Mouse (Mus musculus): ENCODE results near the gene Odam. TPM values are rescaled to one million over a fixed set of nuclear protein-coding genes. Genes with fewer than 3 reads are reported as not detected.
A peak's percentile ranks its signal among the peaks of the same experiment; 100 is the strongest.

Odam gene
- not detected in 2 replicates for polyA plus RNA-seq (2014; fragmentation: Nextera tagmentation; extraction: Ambion mirVana)

GRCm38 (mm10) chr5:87884729-87885128 is at the start of gene Odam:
Gene Odam, plus strand, starts transcription at chr5:87885029.
- no peaks in the 10 kb centered on the region for H3K9me3 ChIP-seq (ENCODE audit: low read depth, low read length)
- H3K9ac ChIP-seq, result no peak within 1 kb of the TSS
- no peak within 1 kb of the TSS for H3K4me2 ChIP-seq
- H3K27ac ChIP-seq (ENCODE audit: low read depth), result no peak within 1 kb of the TSS
- 89% methylated on average over 1 of the region's 1 CpGs for WGBS
- H3K27me3 ChIP-seq (ENCODE audit: insufficient read depth, low read length), result no peaks in the 10 kb centered on the region
- TF ChIP-seq CTCF (IDR thresholded peaks at IDR 0.05; ENCODE audit: low read depth), result no peak
- no peak for ATAC-seq (ENCODE audit: insufficient read depth)
- no peaks in the 10 kb centered on the region for H3K36me3 ChIP-seq (ENCODE audit: insufficient read depth)
- H3K4me1 ChIP-seq (ENCODE audit: insufficient read depth), result no peaks in the 10 kb centered on the region
- no peak for DNase-seq
- no peak within 1 kb of the TSS for H3K4me3 ChIP-seq (ENCODE audit: low read depth, low read length)

- Histone ChIP-seq H3K9ac (no peak overlapping the region), H3K27ac (ENCODE audit: low read depth) (no peak overlapping the region), H3K27me3 (ENCODE audit: insufficient read depth, low read length) (no peaks in the 10 kb centered on the region), H3K36me3 (ENCODE audit: insufficient read depth) (no peaks in the 10 kb centered on the region), H3K4me3 (ENCODE audit: low read depth, low read length) (no peak overlapping the region), H3K4me2 (no peak overlapping the region), H3K9me3 (ENCODE audit: low read depth, low read length) (no peaks in the 10 kb centered on the region), H3K4me1 (ENCODE audit: insufficient read depth) (no peaks in the 10 kb centered on the region)
- no peak for TF ChIP-seq CTCF (IDR thresholded peaks at IDR 0.05; ENCODE audit: low read depth)
- no peak for DNase-seq
- WGBS, result 77% methylated on average over 3 of the region's 3 CpGs
- ATAC-seq (ENCODE audit: insufficient read depth), result no peak
Measured at GRCm38 (mm10) chr5:87855136-87855716, 29.6 kb upstream of the Odam start.

- H3K4me3 ChIP-seq (ENCODE audit: low read depth, low read length), result no peak overlapping the region
- ATAC-seq (ENCODE audit: insufficient read depth), result no peak
- 70% methylated on average over 2 of the region's 2 CpGs for WGBS
Measured at GRCm38 (mm10) chr5:87870084-87870483, 14.7 kb upstream of the Odam start.

DNA sequence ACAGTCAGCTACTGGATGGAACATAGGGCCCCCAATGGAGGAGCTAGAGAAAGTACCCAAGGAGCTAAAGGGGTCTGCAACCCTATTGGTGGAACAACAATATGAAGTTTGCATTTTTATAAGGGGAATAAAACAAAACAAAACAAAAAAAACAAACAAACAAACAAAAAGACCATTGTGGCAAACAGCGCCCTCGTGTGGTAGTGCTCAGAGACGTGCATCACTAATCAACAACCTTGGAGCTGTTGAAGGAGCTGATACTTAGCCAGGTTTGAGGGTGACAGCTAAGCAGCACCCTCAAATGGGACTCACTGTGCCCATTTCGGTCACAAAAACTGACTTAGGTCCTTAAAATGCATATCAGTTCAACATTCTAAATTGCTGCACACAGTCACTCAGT is 13.4 kb upstream of the Odam start:
- H3K4me1 ChIP-seq (ENCODE audit: insufficient read depth), result no peaks in the 10 kb centered on the region
- WGBS, result 35% methylated on average over 4 of the region's 4 CpGs
- DNase-seq, result no peak

More at GRCm38 (mm10) chr5:87870084-87870483, 14.7 kb upstream of the Odam start:
- Histone ChIP-seq H3K27me3 (ENCODE audit: insufficient read depth, low read length) (no peaks in the 10 kb centered on the region), H3K27ac (ENCODE audit: low read depth) (no peak overlapping the region), H3K36me3 (ENCODE audit: insufficient read depth) (no peaks in the 10 kb centered on the region), H3K4me1 (ENCODE audit: insufficient read depth) (no peaks in the 10 kb centered on the region), H3K9me3 (ENCODE audit: low read depth, low read length) (no peaks in the 10 kb centered on the region), H3K9ac (no peak overlapping the region), H3K4me2 (no peak overlapping the region)
- no peak for DNase-seq
- no peak for TF ChIP-seq CTCF (IDR thresholded peaks at IDR 0.05; ENCODE audit: low read depth)

GRCm38 (mm10) chr5:87925372-87925771 is 40.5 kb downstream of the Odam start, which contains the start of gene Csn3:
Gene Csn3, plus strand, starts transcription at chr5:87925579.
- Histone ChIP-seq H3K27ac (ENCODE audit: low read depth) (no peak within 1 kb of the TSS), H3K4me3 (ENCODE audit: low read depth, low read length) (no peak within 1 kb of the TSS), H3K4me1 (ENCODE audit: insufficient read depth) (no peaks in the 10 kb centered on the region), H3K9me3 (ENCODE audit: low read depth, low read length) (no peaks in the 10 kb centered on the region), H3K36me3 (ENCODE audit: insufficient read depth) (no peaks in the 10 kb centered on the region), H3K27me3 (ENCODE audit: insufficient read depth, low read length) (no peaks in the 10 kb centered on the region), H3K9ac (no peak within 1 kb of the TSS), H3K4me2 (no peak within 1 kb of the TSS)
- ATAC-seq (ENCODE audit: insufficient read depth), result no peak
- no peak for TF ChIP-seq CTCF (IDR thresholded peaks at IDR 0.05; ENCODE audit: low read depth)
- WGBS, result 37% methylated on average over 5 of the region's 5 CpGs
- DNase-seq, result no peak

More for the DNA sequence above, 13.4 kb upstream of the Odam start:
- TF ChIP-seq CTCF (IDR thresholded peaks at IDR 0.05; ENCODE audit: low read depth), result no peak
- ATAC-seq (ENCODE audit: insufficient read depth), result no peak
- Histone ChIP-seq H3K9ac (no peak overlapping the region), H3K27ac (ENCODE audit: low read depth) (no peak overlapping the region), H3K27me3 (ENCODE audit: insufficient read depth, low read length) (no peaks in the 10 kb centered on the region), H3K36me3 (ENCODE audit: insufficient read depth) (no peaks in the 10 kb centered on the region), H3K4me2 (no peak overlapping the region), H3K4me3 (ENCODE audit: low read depth, low read length) (no peak overlapping the region), H3K9me3 (ENCODE audit: low read depth, low read length) (no peaks in the 10 kb centered on the region)

GRCm38 (mm10) chr5:87931603-87932002 is 46.8 kb downstream of the Odam start:
- no peak for ATAC-seq (ENCODE audit: insufficient read depth)
- Histone ChIP-seq H3K27ac (ENCODE audit: low read depth) (no peak overlapping the region), H3K9ac (no peak overlapping the region), H3K4me2 (no peak overlapping the region), H3K4me1 (ENCODE audit: insufficient read depth) (no peaks in the 10 kb centered on the region), H3K4me3 (ENCODE audit: low read depth, low read length) (no peak overlapping the region), H3K36me3 (ENCODE audit: insufficient read depth) (no peaks in the 10 kb centered on the region), H3K9me3 (ENCODE audit: low read depth, low read length) (no peaks in the 10 kb centered on the region), H3K27me3 (ENCODE audit: insufficient read depth, low read length) (no peaks in the 10 kb centered on the region)
- 74% methylated on average over 1 of the region's 1 CpGs for WGBS
- no peak for TF ChIP-seq CTCF (IDR thresholded peaks at IDR 0.05; ENCODE audit: low read depth)
- no peak for DNase-seq

DNA sequence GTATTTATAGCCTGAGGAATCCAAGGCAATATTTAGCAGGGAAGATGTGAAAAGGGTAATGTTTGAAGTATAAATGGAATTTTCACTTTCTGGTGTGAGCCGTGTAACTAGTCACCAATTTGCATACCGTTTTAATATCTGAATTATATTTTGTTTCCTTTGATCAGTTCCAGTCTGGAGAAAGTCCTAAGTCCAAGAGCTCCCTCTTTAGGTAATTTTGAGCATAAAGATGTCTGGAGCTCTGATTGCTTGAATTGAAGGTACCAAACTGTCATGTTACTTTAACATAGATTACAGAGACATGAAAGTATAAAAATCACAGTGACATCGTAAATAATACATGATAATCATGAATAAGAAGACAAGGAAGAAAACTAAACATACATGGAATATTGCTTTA is 55.9 kb downstream of the Odam start:
- H3K9ac ChIP-seq, result no peak overlapping the region
- H3K27ac ChIP-seq (ENCODE audit: low read depth), result no peak overlapping the region
- ATAC-seq (ENCODE audit: insufficient read depth) (no peak), DNase-seq (peak; percentile 34)
- H3K4me2 ChIP-seq, result no peak overlapping the region
- TF ChIP-seq CTCF (IDR thresholded peaks at IDR 0.05; ENCODE audit: low read depth), result 0 out of 2 replicates have a peak, but pooled peaks have one; percentile 2
- H3K4me3 ChIP-seq (ENCODE audit: low read depth, low read length), result no peak overlapping the region
- no peaks in the 10 kb centered on the region for H3K9me3 ChIP-seq (ENCODE audit: low read depth, low read length)
- no peaks in the 10 kb centered on the region for H3K36me3 ChIP-seq (ENCODE audit: insufficient read depth)
- WGBS, result 31% methylated on average over 3 of the region's 3 CpGs
- no peaks in the 10 kb centered on the region for H3K27me3 ChIP-seq (ENCODE audit: insufficient read depth, low read length)
- no peaks in the 10 kb centered on the region for H3K4me1 ChIP-seq (ENCODE audit: insufficient read depth)
